Mouse (Mus musculus): ENCODE results near the gene Gm28919.
"Not testable (repeated sequence)": the region's sequence is repeated elsewhere in the genome, so short reads cannot be mapped to it uniquely, and the experiment has no call there.

Gene Gm28919

DNA sequence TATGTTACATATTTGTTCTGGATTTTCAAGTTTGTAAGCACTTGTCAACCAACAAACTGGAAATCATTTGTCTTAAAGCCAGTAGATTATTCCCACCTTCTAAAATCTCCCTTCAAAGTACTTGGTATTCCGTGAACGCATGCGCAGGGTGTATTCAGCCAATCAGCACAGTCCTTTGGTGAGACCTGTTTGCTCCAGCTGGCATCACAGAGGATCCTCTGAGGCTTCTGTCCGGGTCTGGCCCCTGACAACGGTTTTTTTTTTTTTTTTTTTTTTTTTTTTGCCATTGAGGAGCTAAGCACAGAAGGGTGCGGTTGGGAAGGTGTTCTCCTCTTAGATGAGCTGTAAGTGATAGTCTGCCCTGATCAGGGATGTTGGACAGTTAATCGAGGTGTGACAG, at the start of gene Gm28919:
Gm28919 (plus strand) TSS at position 301 of the 400 bp plus-strand sequence.
- not testable (repeated sequence) for DNase-seq

Measured in cerebellum, adult 11 months (tissue).